Mouse (Mus musculus) hindbrain, embryonic 16.5 days (tissue): ENCODE measurements around the gene Cpeb4. TPM values are rescaled to one million over a fixed set of nuclear protein-coding genes. Genes with fewer than 3 reads are reported as not detected.
A peak's percentile ranks its signal among the peaks of the same experiment; 100 is the strongest.

Source experiments
- ATAC-seq: fragments of 200-750 bp; cut with Nextera tagmentation; 2 replicates; pipeline ENCODE4 v1.8.0; 2017; ENCODE audit warnings: moderate TSS enrichment, moderate library complexity
- H3K27ac ChIP-seq: fragments of 300-500 bp; sonication (generic); 2 replicates; pipeline ENCODE4 v1.5.1; 2014; ENCODE audit warnings: low read depth, mild to moderate bottlenecking, control low read depth, low read length, moderate library complexity
- H3K27me3 ChIP-seq: fragments of 300-500 bp; sonication (generic); replicated peaks from 2 replicates; pipeline ENCODE4 v1.6.1; 2014; ENCODE audit warnings: low read length; ENCODE audit not compliant: control insufficient read depth, insufficient read depth
- H3K36me3 ChIP-seq: fragments of 300-500 bp; sonication (generic); 2 replicates; pipeline ENCODE4 v1.6.1; 2014; ENCODE audit warnings: mild to moderate bottlenecking, low read length, moderate library complexity, mixed read lengths; ENCODE audit not compliant: control insufficient read depth, insufficient read depth
- H3K4me1 ChIP-seq: fragments of 300-500 bp; sonication (generic); 2 replicates; pipeline ENCODE4 v1.6.1; 2014; ENCODE audit warnings: low read depth, low read length; ENCODE audit not compliant: control insufficient read depth, insufficient read depth
- H3K4me2 ChIP-seq: fragments of 300-500 bp; sonication (generic); 2 replicates; pipeline ENCODE4 v1.6.1; 2014; ENCODE audit warnings: mild to moderate bottlenecking, low read length, control low read depth, moderate library complexity
- H3K4me3 ChIP-seq: fragments of 300-500 bp; sonication (generic); 2 replicates; pipeline ENCODE4 v1.5.1; 2014; ENCODE audit warnings: mild to moderate bottlenecking, low read length, control low read depth, moderate library complexity
- H3K9ac ChIP-seq: fragments of 300-500 bp; sonication (generic); 2 replicates; pipeline ENCODE4 v1.6.1; 2014; ENCODE audit warnings: low read depth, mild to moderate bottlenecking, control low read depth, low read length, moderate library complexity
- H3K9me3 ChIP-seq: fragments of 300-500 bp; sonication (generic); 2 replicates; pipeline ENCODE4 v1.6.1; 2014; ENCODE audit warnings: mild to moderate bottlenecking, low read length, moderate library complexity; ENCODE audit not compliant: control insufficient read depth
- WGBS: fragments of 180-500 bp; shearing (Covaris S2); extraction: QIAGEN DNeasy Blood & Tissue Kit; methylation state at CpG from one replicate; pipeline ENCODE4 v1.1.7; 2014; 5-methylcytosine and 5-hydroxymethylcytosine counted together
- polyA plus RNA-seq: library from polyadenylated mRNA; unstranded; fragments of >200 nt; fragmentation: Nextera tagmentation; extraction: Ambion mirVana; gene quantifications from 2 replicates; pipeline ENCODE4 v1.2.1, GENCODE M21; 2015

Cpeb4 gene
- polyA plus RNA-seq, 1 experiment from 2014 or later = 14.5 TPM

- H3K9ac ChIP-seq = no peak overlapping the region
- no peaks in the 10 kb centered on the region for H3K9me3 ChIP-seq
- no peaks in the 10 kb centered on the region for H3K36me3 ChIP-seq
- 92% methylated on average over 5 of the region's 5 CpGs for WGBS
- no peak for ATAC-seq
- H3K27me3 ChIP-seq = no peaks in the 10 kb centered on the region
- H3K27ac ChIP-seq = no peak overlapping the region
- H3K4me2 ChIP-seq = no peak overlapping the region
- peaks cover 9% of the 10 kb centered on the region; the same call in 1 of the 2 replicates for H3K4me1 ChIP-seq
- H3K4me3 ChIP-seq = no peak overlapping the region
Observed at GRCm38 (mm10) chr11:31831983-31832382, 40.0 kb upstream of the Cpeb4 start.

- Histone ChIP-seq H3K4me3 (no peak overlapping the region), H3K27ac (no peak overlapping the region), H3K27me3 (no peaks in the 10 kb centered on the region), H3K9ac (no peak overlapping the region), H3K4me1 (peaks cover 9% of the 10 kb centered on the region; the same call in 1 of the 2 replicates), H3K9me3 (no peaks in the 10 kb centered on the region), H3K4me2 (no peak overlapping the region), H3K36me3 (no peaks in the 10 kb centered on the region)
- 90% methylated on average over 7 of the region's 7 CpGs for WGBS
- ATAC-seq = no peak
Observed at GRCm38 (mm10) chr11:31832439-31832980, 39.5 kb upstream of the Cpeb4 start.

- Histone ChIP-seq H3K4me3 (no peak overlapping the region), H3K4me2 (no peak overlapping the region), H3K27me3 (no peaks in the 10 kb centered on the region), H3K9ac (no peak overlapping the region), H3K36me3 (no peaks in the 10 kb centered on the region), H3K4me1 (peaks cover 15% of the 10 kb centered on the region), H3K27ac (no peak overlapping the region), H3K9me3 (no peaks in the 10 kb centered on the region)
- ATAC-seq = no peak
- 37% methylated on average over 2 of the region's 2 CpGs for WGBS
Observed at GRCm38 (mm10) chr11:31833506-31833905, 38.5 kb upstream of the Cpeb4 start.

- Histone ChIP-seq H3K27me3 (no peaks in the 10 kb centered on the region), H3K4me1 (peaks cover 25% of the 10 kb centered on the region), H3K4me2 (no peak overlapping the region), H3K9ac (no peak overlapping the region), H3K27ac (no peak overlapping the region), H3K9me3 (no peaks in the 10 kb centered on the region), H3K4me3 (no peak overlapping the region), H3K36me3 (no peaks in the 10 kb centered on the region)
- 92% methylated on average over 3 of the region's 3 CpGs for WGBS
- no peak for ATAC-seq
Observed at GRCm38 (mm10) chr11:31835352-31835751, 36.7 kb upstream of the Cpeb4 start.

- Histone ChIP-seq H3K27me3 (no peaks in the 10 kb centered on the region), H3K4me1 (peaks cover 19% of the 10 kb centered on the region), H3K4me2 (no peak overlapping the region), H3K4me3 (no peak overlapping the region), H3K9ac (no peak overlapping the region), H3K9me3 (no peaks in the 10 kb centered on the region), H3K36me3 (no peaks in the 10 kb centered on the region), H3K27ac (no peak overlapping the region)
- WGBS = 78% methylated on average over 3 of the region's 3 CpGs
- no peak for ATAC-seq
Observed at GRCm38 (mm10) chr11:31837243-31837642, 34.8 kb upstream of the Cpeb4 start.

DNA sequence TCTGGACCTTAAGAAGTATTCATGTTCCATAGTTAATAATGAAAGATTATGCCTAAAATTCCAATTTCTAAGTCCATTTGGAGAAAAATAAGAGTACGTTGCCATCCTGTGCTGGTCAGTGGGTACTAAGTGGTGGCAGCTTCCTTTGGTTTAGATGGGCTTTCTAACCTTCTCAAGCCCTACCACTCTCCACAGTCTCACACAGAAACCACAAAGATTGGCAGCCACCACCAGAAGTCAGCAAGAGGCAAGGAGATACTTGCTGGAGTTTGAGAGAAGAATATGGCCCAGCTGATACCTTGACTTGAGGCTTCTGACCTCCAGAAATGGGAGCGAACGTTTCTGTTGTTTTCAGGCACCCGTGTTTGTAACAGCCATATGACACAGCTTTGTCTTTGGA, 34.3 kb upstream of the Cpeb4 start:
- Histone ChIP-seq H3K4me1 (peaks cover 19% of the 10 kb centered on the region), H3K27ac (no peak overlapping the region), H3K9ac (no peak overlapping the region), H3K36me3 (no peaks in the 10 kb centered on the region), H3K9me3 (no peaks in the 10 kb centered on the region), H3K27me3 (no peaks in the 10 kb centered on the region), H3K4me2 (no peak overlapping the region), H3K4me3 (no peak overlapping the region)
- 87% methylated on average over 4 of the region's 4 CpGs for WGBS
- no peak for ATAC-seq

DNA sequence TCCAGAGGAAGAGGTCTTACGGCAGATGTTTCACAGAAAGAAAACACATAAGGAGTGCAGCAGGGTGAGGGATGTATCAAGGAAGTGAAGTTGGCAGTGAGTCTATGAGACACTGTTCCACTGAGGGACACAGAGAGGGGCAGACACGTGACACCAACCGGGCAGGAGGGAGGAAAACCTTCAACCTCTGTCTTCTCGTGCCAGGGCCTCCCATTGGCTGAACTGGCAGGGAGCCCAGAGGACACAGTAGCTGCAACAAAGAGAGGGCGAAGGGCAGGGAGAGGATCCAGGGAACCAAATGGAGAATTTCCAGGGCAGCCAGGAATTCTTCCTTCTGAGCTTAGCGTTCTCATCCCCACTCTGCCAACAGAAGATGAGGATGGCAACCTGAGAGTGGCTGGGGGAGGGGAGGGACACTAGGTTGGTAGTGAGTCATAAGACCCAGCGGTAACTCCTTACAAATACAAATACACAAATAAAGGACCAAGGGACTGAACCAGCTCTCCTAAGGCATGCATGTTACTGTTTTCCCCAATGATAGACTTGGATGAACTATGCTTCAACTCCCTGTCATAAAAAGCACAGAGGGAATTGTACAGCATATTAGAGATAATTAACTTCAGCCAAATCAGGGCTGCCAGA, 33.4 kb upstream of the Cpeb4 start:
- Histone ChIP-seq H3K4me2 (0 out of 2 replicates have a peak overlapping the region, but pooled peaks have one; percentile 5), H3K4me1 (peaks cover 19% of the 10 kb centered on the region), H3K4me3 (no peak overlapping the region), H3K36me3 (no peaks in the 10 kb centered on the region), H3K9me3 (no peaks in the 10 kb centered on the region), H3K27ac (peak overlapping the region; percentile 61), H3K9ac (no peak overlapping the region), H3K27me3 (no peaks in the 10 kb centered on the region)
- WGBS = 20% methylated on average over 7 of the region's 7 CpGs
- ATAC-seq = peak; percentile 93

DNA sequence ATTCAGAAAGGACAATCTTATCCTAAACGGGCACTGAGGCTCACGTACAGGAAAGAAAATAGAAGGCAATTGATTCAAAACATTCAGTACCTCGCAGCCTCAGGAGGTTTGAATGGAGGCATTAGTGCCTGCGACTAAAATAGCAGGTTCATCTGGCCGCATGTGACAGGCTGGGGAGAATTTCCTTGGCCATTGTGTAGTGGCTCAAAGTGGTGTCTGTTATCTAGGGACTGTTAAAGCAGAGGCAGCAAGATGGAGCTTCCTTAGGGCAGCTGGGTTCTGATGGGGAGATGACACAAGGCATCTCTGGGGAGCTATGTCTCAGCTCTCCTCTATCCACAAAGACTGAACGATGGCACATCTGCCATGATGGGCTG, 32.9 kb upstream of the Cpeb4 start:
- 15% methylated on average over 6 of the region's 6 CpGs for WGBS
- Histone ChIP-seq H3K27me3 (no peaks in the 10 kb centered on the region), H3K4me2 (no peak overlapping the region)

GRCm38 (mm10) chr11:31842171-31842959, 29.6 kb upstream of the Cpeb4 start:
- Histone ChIP-seq H3K36me3 (no peaks in the 10 kb centered on the region), H3K9ac (no peak overlapping the region), H3K9me3 (no peaks in the 10 kb centered on the region), H3K4me2 (no peak overlapping the region), H3K27me3 (no peaks in the 10 kb centered on the region), H3K4me3 (no peak overlapping the region), H3K4me1 (peaks cover 29% of the 10 kb centered on the region), H3K27ac (no peak overlapping the region)
- no peak for ATAC-seq
- WGBS = 83% methylated on average over 5 of the region's 5 CpGs

More for the DNA sequence above, 32.9 kb upstream of the Cpeb4 start:
- no peak overlapping the region for H3K4me3 ChIP-seq
- peaks cover 19% of the 10 kb centered on the region for H3K4me1 ChIP-seq
- peak overlapping the region; percentile 61 for H3K27ac ChIP-seq
- 0 out of 2 replicates have a peak overlapping the region, but pooled peaks have one; percentile 4 for H3K9ac ChIP-seq
- no peaks in the 10 kb centered on the region for H3K36me3 ChIP-seq
- H3K9me3 ChIP-seq = no peaks in the 10 kb centered on the region
- peak; percentile 2; the same call in 1 of the 2 replicates for ATAC-seq
